Mouse (Mus musculus) forelimb bud, embryonic 11.5 days (tissue): ENCODE data around the gene T2.
"Not testable (repeated sequence)": the region's sequence is repeated elsewhere in the genome, so short reads cannot be mapped to it uniquely, and the experiment has no call there.

Experiments
- DNase-seq: peaks from one replicate; pipeline ENCODE4 v3.0.0-alpha.2; 2012; ENCODE audit warnings: low read depth, low spot score

The T2 gene

GRCm38 (mm10) chr17:8367514-8368480 lies 12.0 kb downstream of the T2 start:
- DNase-seq, result no peak

GRCm38 (mm10) chr17:8368570-8368969 lies 12.8 kb downstream of the T2 start:
- no peak for DNase-seq

- DNase-seq, result no peak
Observed at GRCm38 (mm10) chr17:8369171-8369570, 13.4 kb downstream of the T2 start.

- no peak for DNase-seq
Observed at GRCm38 (mm10) chr17:8370634-8371229, 14.9 kb downstream of the T2 start.

GRCm38 (mm10) chr17:8371834-8372233 lies 16.0 kb downstream of the T2 start:
- peak; percentile 87 for DNase-seq

- DNase-seq, result peak; percentile 90
Observed at GRCm38 (mm10) chr17:8372286-8373046, 16.7 kb downstream of the T2 start.

GRCm38 (mm10) chr17:8377298-8377697 lies 21.5 kb downstream of the T2 start:
- DNase-seq, result no peak

- DNase-seq, result no peak
Observed at GRCm38 (mm10) chr17:8385441-8385840, 29.6 kb downstream of the T2 start.

- peak; percentile 80 for DNase-seq
Observed at GRCm38 (mm10) chr17:8388463-8388862, 32.7 kb downstream of the T2 start.

GRCm38 (mm10) chr17:8388990-8389789 lies 33.4 kb downstream of the T2 start:
- peak; percentile 51 for DNase-seq

GRCm38 (mm10) chr17:8389790-8390095 lies 34.0 kb downstream of the T2 start:
- DNase-seq, result no peak

- no peak for DNase-seq
Observed at GRCm38 (mm10) chr17:8390487-8390886, 34.7 kb downstream of the T2 start.

GRCm38 (mm10) chr17:8396371-8396770 lies 40.6 kb downstream of the T2 start:
- DNase-seq, result peak; percentile 77

GRCm38 (mm10) chr17:8397946-8398345 lies 42.2 kb downstream of the T2 start:
- no peak for DNase-seq

GRCm38 (mm10) chr17:8403932-8404331 lies 48.1 kb downstream of the T2 start:
- not testable (repeated sequence) for DNase-seq

- DNase-seq, result peak; percentile 61
Observed at GRCm38 (mm10) chr17:8406285-8406684, 50.5 kb downstream of the T2 start.

- DNase-seq, result not testable (repeated sequence)
Observed at GRCm38 (mm10) chr17:8408002-8408401, 52.2 kb downstream of the T2 start.

GRCm38 (mm10) chr17:8408589-8409295 lies 53.0 kb downstream of the T2 start:
- DNase-seq, result no peak

- DNase-seq, result no peak
Observed at GRCm38 (mm10) chr17:8410330-8410729, 54.5 kb downstream of the T2 start.

GRCm38 (mm10) chr17:8413656-8414055 lies 57.9 kb downstream of the T2 start:
- DNase-seq, result no peak

GRCm38 (mm10) chr17:8415533-8415932 lies 59.7 kb downstream of the T2 start:
- no peak for DNase-seq
